Mouse (Mus musculus): ENCODE measurements at regions not wholly inside any gene's neighbourhood (a gene's known extent, or its start where the extent isn't known, plus 50 kb on each side); places are given as distances from the start of the nearest gene placed in this dataset.

GRCm38 (mm10) chr15:69342759-69343158 is 2842.0 kb upstream of the Lrrc6 start:
- TF ChIP-seq CTCF (IDR thresholded peaks at IDR 0.05), result no peak
- no peak for TF ChIP-seq POLR2A (IDR thresholded peaks at IDR 0.05; ENCODE audit: insufficient read depth, low read depth, low read length)

Measured in heart, adult 2 months (tissue).